Mouse (Mus musculus) layer of hippocampus, adult 11-12 months (tissue): Measurements from ENCODE around the gene Gbp4.
"Not testable (repeated sequence)": the region's sequence is repeated elsewhere in the genome, so short reads cannot be mapped to it uniquely, and the experiment has no call there.

Experiments used
- DNase-seq: peaks from one replicate; pipeline ENCODE4 v3.0.0; 2022; ENCODE audit warnings: low spot score

Gene Gbp4

GRCm38 (mm10) chr5:105139409-105140088 lies at the start of gene Gbp4, which contains the start of the genes Gbp9 and Gbp8:
Gbp4 (minus strand) TSS chr5:105139586.
Gbp9 (minus strand) TSS chr5:105139539.
Gbp8 (minus strand) TSS chr5:105139540.
- not testable (repeated sequence) for DNase-seq

GRCm38 (mm10) chr5:105181446-105181845 lies 42.1 kb upstream of the Gbp4 start:
- DNase-seq = no peak

- DNase-seq = no peak
Observed at GRCm38 (mm10) chr5:105156582-105156981, 17.2 kb upstream of the Gbp4 start.

GRCm38 (mm10) chr5:105154049-105154448 lies 14.7 kb upstream of the Gbp4 start:
- DNase-seq = no peak

- not testable (repeated sequence) for DNase-seq
Observed at GRCm38 (mm10) chr5:105148062-105148461, 8.7 kb upstream of the Gbp4 start.

- no peak for DNase-seq
Observed at GRCm38 (mm10) chr5:105146447-105146846, 7.1 kb upstream of the Gbp4 start.

- not testable (repeated sequence) for DNase-seq
Observed at GRCm38 (mm10) chr5:105145731-105146130, 6.3 kb upstream of the Gbp4 start.

GRCm38 (mm10) chr5:105140089-105140810 lies 864 bp upstream of the Gbp4 start:
- not testable (repeated sequence) for DNase-seq

- DNase-seq = no peak
Observed at GRCm38 (mm10) chr5:105138906-105139305, 480 bp downstream of the Gbp4 start.

GRCm38 (mm10) chr5:105136706-105137304 lies 2.6 kb downstream of the Gbp4 start:
- not testable (repeated sequence) for DNase-seq

- DNase-seq = not testable (repeated sequence)
Observed at GRCm38 (mm10) chr5:105121731-105122130, 17.7 kb downstream of the Gbp4 start.

GRCm38 (mm10) chr5:105115740-105116139 lies 23.6 kb downstream of the Gbp4 start:
- no peak for DNase-seq

- no peak for DNase-seq
Observed at GRCm38 (mm10) chr5:105114696-105115095, 24.7 kb downstream of the Gbp4 start.

- DNase-seq = no peak
Observed at GRCm38 (mm10) chr5:105113656-105114055, 25.7 kb downstream of the Gbp4 start.

- DNase-seq = peak; percentile 50
Observed at GRCm38 (mm10) chr5:105110271-105110852, 29.0 kb downstream of the Gbp4 start.

- not testable (repeated sequence) for DNase-seq
Observed at GRCm38 (mm10) chr5:105109775-105110174, 29.6 kb downstream of the Gbp4 start.

GRCm38 (mm10) chr5:105105689-105106088 lies 33.7 kb downstream of the Gbp4 start:
- DNase-seq = not testable (repeated sequence)

- DNase-seq = no peak
Observed at GRCm38 (mm10) chr5:105081900-105082299, 57.5 kb downstream of the Gbp4 start.

GRCm38 (mm10) chr5:105068356-105068755 lies 71.0 kb downstream of the Gbp4 start:
- not testable (repeated sequence) for DNase-seq
